Mouse (Mus musculus): Measurements from ENCODE around the gene Plcl1.

- TF ChIP-seq CTCF (IDR thresholded peaks at IDR 0.05; ENCODE audit: low read depth, low read length): no peak
- no peak for TF ChIP-seq POLR2AphosphoS5 (IDR thresholded peaks at IDR 0.05; ENCODE audit: insufficient replicate concordance, low read depth, low read length)
- TF ChIP-seq GATA1 (IDR thresholded peaks at IDR 0.05; ENCODE audit: borderline replicate concordance, low read length): no peak
These were observed 295.9 kb downstream of the Plcl1 start for GRCm38 (mm10) chr1:55701601-55702000.
